Mouse (Mus musculus) heart, postnatal 0 days (tissue): ENCODE data around the gene Ces1h.

ENCODE experiments used
- CTCF ChIP-seq: IDR thresholded peaks from 2 replicates; pipeline ENCODE4 v1.5.1; 2016; ENCODE audit warnings: antibody characterized with exemption, control low read depth, low read depth
- EP300 ChIP-seq: IDR thresholded peaks from 2 replicates; pipeline ENCODE4 v1.6.1; 2016; ENCODE audit warnings: antibody characterized with exemption, low read depth

GRCm38 (mm10) chr8:93360113-93360512 lies 19.4 kb downstream of the Ces1h start:
- TF ChIP-seq CTCF (no peak), EP300 (no peak)
